Mouse (Mus musculus) liver, embryonic 11.5 days (tissue): ENCODE results near the gene Bcl2. TPM values are rescaled to one million over a fixed set of nuclear protein-coding genes. Genes with fewer than 3 reads are reported as not detected.
A peak's percentile ranks its signal among the peaks of the same experiment; 100 is the strongest.

Source experiments
- ATAC-seq: fragments of 200-750 bp; cut with Nextera tagmentation; replicated peaks from 2 replicates; pipeline ENCODE4 v1.8.0; 2017; ENCODE audit warnings: moderate number of reproducible peaks, mild to moderate bottlenecking, moderate TSS enrichment, moderate library complexity; ENCODE audit not compliant: low FRiP score
- DNase-seq: peaks from one replicate; pipeline ENCODE4 v3.0.0-alpha.2; 2017; ENCODE audit warnings: low spot score
- H3K27ac ChIP-seq: fragments of 300-500 bp; sonication (generic); 2 replicates; pipeline ENCODE4 v1.5.1; 2014; ENCODE audit warnings: mild to moderate bottlenecking, low read depth, low read length, control low read depth
- H3K27me3 ChIP-seq: fragments of 300-500 bp; sonication (generic); replicated peaks from 2 replicates; pipeline ENCODE4 v1.6.1; 2014; ENCODE audit warnings: low read length, mixed read lengths; ENCODE audit not compliant: control insufficient read depth, insufficient read depth
- H3K36me3 ChIP-seq: fragments of 300-500 bp; sonication (generic); 2 replicates; pipeline ENCODE4 v1.6.1; 2014; ENCODE audit warnings: mild to moderate bottlenecking, low read length, moderate library complexity, mixed read lengths; ENCODE audit not compliant: control insufficient read depth, insufficient read depth
- H3K4me1 ChIP-seq: fragments of 300-500 bp; sonication (generic); replicated peaks from 2 replicates; pipeline ENCODE4 v1.6.1; 2014; ENCODE audit warnings: low read length, mixed read lengths; ENCODE audit not compliant: control insufficient read depth, insufficient read depth
- H3K4me2 ChIP-seq: fragments of 300-500 bp; sonication (generic); 2 replicates; pipeline ENCODE4 v1.6.1; 2014; ENCODE audit warnings: mild to moderate bottlenecking, control low read depth, moderate library complexity
- H3K4me3 ChIP-seq: fragments of 300-500 bp; sonication (generic); 2 replicates; pipeline ENCODE4 v1.5.1; 2014; ENCODE audit warnings: low read depth, low read length, control low read depth
- H3K9ac ChIP-seq: fragments of 300-500 bp; sonication (generic); 2 replicates; pipeline ENCODE4 v1.6.1; 2014; ENCODE audit warnings: low read depth, low read length, control low read depth
- H3K9me3 ChIP-seq: fragments of 300-500 bp; sonication (generic); 2 replicates; pipeline ENCODE4 v1.6.1; 2016; ENCODE audit warnings: low read length, inconsistent platforms, mixed read lengths; ENCODE audit not compliant: control insufficient read depth
- whole genome bisulfite sequencing: fragments of 180-500 bp; shearing (Covaris S2); extraction: QIAGEN DNeasy Blood & Tissue Kit; methylation state at CpG from one replicate; pipeline ENCODE4 v1.1.7; 2014; 5-methylcytosine and 5-hydroxymethylcytosine counted together
- polyA plus RNA-seq: library from polyadenylated mRNA; unstranded; fragments of >200 nt; fragmentation: Nextera tagmentation; extraction: Ambion mirVana; gene quantifications from 2 replicates; pipeline ENCODE4 v1.2.1, GENCODE M21; 2014

Gene Bcl2
- polyA plus RNA-seq, 1 experiment from 2014 or later = 2.8 TPM

- WGBS = 62% methylated on average over 3 of the region's 3 CpGs
- Histone ChIP-seq H3K9me3 (no peaks in the 10 kb centered on the region), H3K27ac (no peak overlapping the region), H3K27me3 (no peaks in the 10 kb centered on the region), H3K4me2 (no peak overlapping the region), H3K9ac (no peak overlapping the region), H3K4me1 (no peaks in the 10 kb centered on the region), H3K4me3 (no peak overlapping the region), H3K36me3 (no peaks in the 10 kb centered on the region)
- DNase-seq = no peak
- no peak for ATAC-seq
Measured at GRCm38 (mm10) chr1:106643527-106643926, 70.5 kb downstream of the Bcl2 start.

DNA sequence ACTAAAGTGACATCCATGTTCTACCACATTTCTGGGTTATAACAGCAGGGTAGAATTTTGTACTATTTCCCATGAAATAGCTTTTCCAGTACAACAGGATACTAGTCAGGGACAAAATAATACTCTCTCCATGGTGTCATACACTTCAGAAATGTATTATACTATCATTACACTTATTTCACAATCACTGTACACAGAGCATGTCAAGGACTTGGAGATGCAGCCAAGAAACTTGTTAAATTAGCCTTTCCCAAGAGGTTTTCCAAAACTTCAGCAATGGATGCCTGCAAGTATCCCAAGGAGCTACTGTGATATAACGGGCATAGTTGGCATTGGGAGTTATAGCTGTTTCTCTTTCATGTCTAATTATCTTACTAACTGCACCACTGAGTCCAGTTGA, 73.5 kb downstream of the Bcl2 start:
- Histone ChIP-seq H3K4me2 (no peak overlapping the region), H3K4me1 (no peaks in the 10 kb centered on the region), H3K27me3 (no peaks in the 10 kb centered on the region), H3K36me3 (no peaks in the 10 kb centered on the region), H3K9ac (no peak overlapping the region), H3K9me3 (no peaks in the 10 kb centered on the region), H3K4me3 (no peak overlapping the region), H3K27ac (no peak overlapping the region)
- 86% methylated on average over 1 of the region's 1 CpGs for WGBS
- ATAC-seq (no peak), DNase-seq (no peak)

DNA sequence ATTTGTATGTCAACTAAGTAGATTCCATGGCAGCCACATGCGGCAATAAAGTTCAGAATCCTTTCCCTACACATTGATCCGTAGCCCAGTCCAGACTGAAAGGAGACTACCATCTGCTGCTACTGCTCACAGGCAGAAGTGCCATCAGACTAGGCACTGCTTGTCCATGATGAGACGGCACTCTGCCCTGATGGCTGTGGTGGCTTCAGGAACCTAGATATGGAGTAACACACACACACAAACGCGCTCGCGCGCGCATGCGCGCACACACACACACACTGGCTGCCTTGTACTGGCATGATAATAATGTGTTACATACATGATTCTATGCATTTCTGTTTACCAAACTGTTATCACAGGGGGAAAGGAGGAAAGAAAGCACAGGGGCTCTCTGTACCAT, 76.4 kb downstream of the Bcl2 start:
- Histone ChIP-seq H3K4me2 (no peak overlapping the region), H3K9ac (no peak overlapping the region), H3K4me1 (no peaks in the 10 kb centered on the region), H3K9me3 (no peaks in the 10 kb centered on the region), H3K36me3 (no peaks in the 10 kb centered on the region), H3K4me3 (no peak overlapping the region), H3K27me3 (no peaks in the 10 kb centered on the region), H3K27ac (no peak overlapping the region)
- ATAC-seq (no peak; the same call in 1 of the 2 replicates), DNase-seq (no peak)
- 91% methylated on average over 11 of the region's 11 CpGs for WGBS

DNA sequence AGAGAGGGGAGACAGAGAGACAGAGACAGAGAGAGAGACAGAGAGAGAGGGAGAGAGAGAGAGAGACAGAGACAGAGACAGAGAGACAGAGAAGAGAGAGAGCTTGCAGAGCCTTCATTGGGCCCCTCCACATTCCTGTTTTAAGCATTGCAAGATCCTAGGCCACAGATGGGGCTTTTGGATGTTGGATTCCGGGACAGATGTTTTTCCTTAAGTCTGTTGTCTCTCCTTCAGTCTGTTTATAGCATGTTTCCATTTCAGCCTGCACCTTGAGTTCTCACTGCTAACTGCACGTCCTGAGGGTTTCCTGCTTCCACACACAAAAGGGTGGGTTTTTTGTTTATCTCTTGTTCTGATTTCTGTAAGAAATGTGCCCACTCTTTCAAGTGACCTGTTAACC, 77.4 kb downstream of the Bcl2 start:
- no peaks in the 10 kb centered on the region for H3K9me3 ChIP-seq
- H3K36me3 ChIP-seq = no peaks in the 10 kb centered on the region
- H3K27me3 ChIP-seq = no peaks in the 10 kb centered on the region
- 38% methylated on average over 2 of the region's 2 CpGs for WGBS
- H3K27ac ChIP-seq = no peak overlapping the region
- H3K4me2 ChIP-seq = no peak overlapping the region
- DNase-seq (no peak), ATAC-seq (no peak)
- H3K4me1 ChIP-seq = no peaks in the 10 kb centered on the region; the same call in 1 of the 2 replicates
- H3K9ac ChIP-seq = no peak overlapping the region
- H3K4me3 ChIP-seq = no peak overlapping the region

DNA sequence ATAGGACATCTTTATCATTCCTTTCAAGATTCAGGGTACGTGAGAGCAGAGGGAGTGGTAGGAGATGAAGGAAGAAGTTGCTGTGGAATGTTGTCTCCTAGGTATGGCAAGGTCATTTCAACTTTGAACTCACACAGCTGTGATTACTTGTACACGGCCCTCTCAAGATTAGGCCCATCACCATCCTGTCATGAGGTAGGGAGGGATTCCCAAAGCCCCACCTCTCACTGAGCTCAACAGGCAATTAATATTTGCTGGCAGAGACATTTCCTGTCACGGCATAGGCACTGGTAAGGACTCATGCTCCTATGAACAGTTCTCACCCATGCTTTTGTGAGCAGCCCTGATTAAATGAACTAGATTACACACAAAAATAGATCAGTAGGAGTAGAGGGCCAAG, 80.9 kb downstream of the Bcl2 start:
- Histone ChIP-seq H3K36me3 (no peaks in the 10 kb centered on the region), H3K27ac (no peak overlapping the region)
- no peak for ATAC-seq

DNA sequence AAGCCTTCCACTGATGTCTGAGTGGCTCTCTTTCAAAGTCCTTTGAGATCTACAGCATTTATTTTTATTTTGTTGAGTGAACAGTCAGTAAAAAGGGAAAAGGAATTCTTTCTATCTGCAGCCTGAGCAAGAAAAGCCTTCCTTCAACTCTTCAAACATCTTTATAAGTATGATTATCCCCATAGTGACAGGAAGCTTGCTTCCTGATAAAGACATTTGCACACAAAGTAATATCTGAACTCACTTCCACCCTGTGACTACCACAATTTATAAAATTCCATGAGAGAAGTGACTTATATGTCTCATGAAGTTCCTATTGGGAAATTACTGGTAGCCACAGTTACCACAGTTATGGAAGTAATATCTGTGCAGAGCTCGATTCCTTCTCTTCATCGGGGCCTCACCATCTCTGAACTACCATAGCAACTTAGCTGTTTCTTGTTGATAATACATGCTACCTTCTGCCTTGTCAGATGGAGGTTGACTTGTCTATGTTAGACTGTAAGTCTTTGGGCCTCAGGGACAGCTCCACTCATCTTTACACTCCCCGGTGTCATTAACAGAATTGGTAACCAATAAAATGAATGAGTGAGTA, 82.1 kb downstream of the Bcl2 start:
- Histone ChIP-seq H3K4me1 (peaks cover 12% of the 10 kb centered on the region), H3K9ac (no peak overlapping the region), H3K4me2 (no peak overlapping the region), H3K4me3 (no peak overlapping the region), H3K36me3 (no peaks in the 10 kb centered on the region), H3K27ac (no peak overlapping the region), H3K9me3 (no peaks in the 10 kb centered on the region), H3K27me3 (no peaks in the 10 kb centered on the region)
- no peak for ATAC-seq
- WGBS = 77% methylated on average over 3 of the region's 3 CpGs
- DNase-seq = no peak

More for the DNA sequence above, 80.9 kb downstream of the Bcl2 start:
- 43% methylated on average over 3 of the region's 3 CpGs for WGBS
- Histone ChIP-seq H3K9me3 (no peaks in the 10 kb centered on the region), H3K4me1 (peaks cover 12% of the 10 kb centered on the region), H3K4me2 (no peak overlapping the region), H3K4me3 (no peak overlapping the region), H3K27me3 (no peaks in the 10 kb centered on the region), H3K9ac (no peak overlapping the region)
- DNase-seq = no peak

GRCm38 (mm10) chr1:106630973-106631372, 83.1 kb downstream of the Bcl2 start:
- Histone ChIP-seq H3K36me3 (no peaks in the 10 kb centered on the region), H3K4me1 (peaks cover 12% of the 10 kb centered on the region)
- WGBS = 66% methylated on average over 2 of the region's 2 CpGs

GRCm38 (mm10) chr1:106629931-106630682, 84.0 kb downstream of the Bcl2 start:
- no peak overlapping the region for H3K4me3 ChIP-seq

More at GRCm38 (mm10) chr1:106630973-106631372, 83.1 kb downstream of the Bcl2 start:
- Histone ChIP-seq H3K4me2 (no peak overlapping the region), H3K27ac (no peak overlapping the region), H3K4me3 (no peak overlapping the region), H3K9me3 (no peaks in the 10 kb centered on the region), H3K9ac (no peak overlapping the region), H3K27me3 (no peaks in the 10 kb centered on the region)
- ATAC-seq (no peak), DNase-seq (no peak)

DNA sequence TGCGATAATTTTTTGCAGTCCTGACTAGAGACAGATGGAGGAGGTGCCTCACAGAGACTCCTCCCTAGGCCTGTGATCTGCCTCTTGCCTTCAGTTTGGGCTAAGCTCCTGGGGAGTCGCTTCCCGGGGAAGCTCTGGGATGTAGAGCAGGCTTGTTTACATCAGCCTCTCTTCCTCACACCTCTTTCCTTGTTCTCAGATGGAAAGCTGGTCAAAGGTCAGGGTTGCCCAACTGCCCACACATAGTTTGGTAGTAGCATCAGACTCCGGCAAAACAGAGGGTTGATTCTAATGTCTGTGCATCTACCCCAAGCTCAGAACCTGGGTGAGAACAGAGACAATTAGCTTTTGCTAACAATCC, 84.6 kb downstream of the Bcl2 start:
- no peaks in the 10 kb centered on the region for H3K36me3 ChIP-seq
- H3K4me1 ChIP-seq = peaks cover 12% of the 10 kb centered on the region
- DNase-seq (no peak), ATAC-seq (0 out of 2 replicates have a peak, but pooled peaks have one; percentile 28)
- H3K4me2 ChIP-seq = no peak overlapping the region
- no peak overlapping the region for H3K27ac ChIP-seq
- no peak overlapping the region for H3K9ac ChIP-seq
- no peak overlapping the region for H3K4me3 ChIP-seq
- H3K27me3 ChIP-seq = no peaks in the 10 kb centered on the region
- WGBS = 39% methylated on average over 4 of the region's 4 CpGs
- no peaks in the 10 kb centered on the region for H3K9me3 ChIP-seq

More at GRCm38 (mm10) chr1:106629931-106630682, 84.0 kb downstream of the Bcl2 start:
- Histone ChIP-seq H3K36me3 (no peaks in the 10 kb centered on the region), H3K9ac (no peak overlapping the region), H3K27ac (no peak overlapping the region), H3K4me2 (no peak overlapping the region), H3K9me3 (no peaks in the 10 kb centered on the region), H3K4me1 (peaks cover 12% of the 10 kb centered on the region), H3K27me3 (no peaks in the 10 kb centered on the region)
- WGBS = 33% methylated on average over 4 of the region's 4 CpGs
- ATAC-seq (no peak), DNase-seq (no peak)
